Mouse (Mus musculus) lung, embryonic 14.5 days (tissue): ENCODE data around the gene Tomm40l. TPM values are rescaled to one million over a fixed set of nuclear protein-coding genes. Genes with fewer than 3 reads are reported as not detected.
A peak's percentile ranks its signal among the peaks of the same experiment; 100 is the strongest.
"Not testable (repeated sequence)": the region's sequence is repeated elsewhere in the genome, so short reads cannot be mapped to it uniquely, and the experiment has no call there.

Experiments
- ATAC-seq: fragments of 200-750 bp; cut with Nextera tagmentation; 2 replicates; pipeline ENCODE4 v1.8.0; 2017; ENCODE audit warnings: mild to moderate bottlenecking, moderate TSS enrichment, moderate library complexity; ENCODE audit not compliant: insufficient read depth
- DNase-seq: peaks from one replicate; pipeline ENCODE4 v3.0.0-alpha.2; 2015
- H3K27ac ChIP-seq: fragments of 300-500 bp; sonication (generic); 2 replicates; pipeline ENCODE4 v1.5.1; 2014; ENCODE audit warnings: low read depth, mild to moderate bottlenecking, moderate library complexity
- H3K27me3 ChIP-seq: fragments of 300-500 bp; sonication (generic); 2 replicates; pipeline ENCODE4 v1.6.1; 2014; ENCODE audit warnings: low read length, control low read depth; ENCODE audit not compliant: insufficient read depth
- H3K36me3 ChIP-seq: fragments of 300-500 bp; sonication (generic); 2 replicates; pipeline ENCODE4 v1.6.1; 2014; ENCODE audit warnings: control low read depth; ENCODE audit not compliant: insufficient read depth
- H3K4me1 ChIP-seq: fragments of 300-500 bp; sonication (generic); 2 replicates; pipeline ENCODE4 v1.6.1; 2014; ENCODE audit warnings: antibody characterized with exemption, control low read depth; ENCODE audit not compliant: insufficient read depth
- H3K4me2 ChIP-seq: fragments of 300-500 bp; sonication (generic); 2 replicates; pipeline ENCODE4 v1.6.1; 2014; ENCODE audit warnings: mild to moderate bottlenecking
- H3K4me3 ChIP-seq: fragments of 300-500 bp; sonication (generic); 2 replicates; pipeline ENCODE4 v1.5.1; 2014; ENCODE audit warnings: low read depth, low read length
- H3K9ac ChIP-seq: fragments of 300-500 bp; sonication (generic); 2 replicates; pipeline ENCODE4 v1.6.1; 2014
- H3K9me3 ChIP-seq: fragments of 300-500 bp; sonication (generic); 2 replicates; pipeline ENCODE4 v1.6.1; 2016; ENCODE audit warnings: low read depth, low read length, control low read depth
- CTCF ChIP-seq: IDR thresholded peaks from 2 replicates; pipeline ENCODE4 v1.5.1; 2016; ENCODE audit warnings: antibody characterized with exemption, low read depth
- WGBS: fragments of 180-500 bp; shearing (Covaris S2); extraction: QIAGEN DNeasy Blood & Tissue Kit; methylation state at CpG from one replicate; pipeline ENCODE4 v1.1.7; 2014; 5-methylcytosine and 5-hydroxymethylcytosine counted together
- polyA plus RNA-seq: library from polyadenylated mRNA; unstranded; fragments of >200 nt; fragmentation: Nextera tagmentation; extraction: Ambion mirVana; gene quantifications from 2 replicates; pipeline ENCODE4 v1.2.1, GENCODE M21; 2014

Gene Tomm40l
- polyA plus RNA-seq, 1 experiment from 2014 or later = 37.9 TPM

GRCm38 (mm10) chr1:171245353-171245752 is 23.0 kb upstream of the Tomm40l start:
- H3K4me3 ChIP-seq = no peak overlapping the region
- peaks cover 50% of the 10 kb centered on the region for H3K36me3 ChIP-seq
- DNase-seq (no peak), ATAC-seq (no peak)
- no peak for TF ChIP-seq CTCF
- H3K27ac ChIP-seq = no peak overlapping the region
- H3K4me2 ChIP-seq = no peak overlapping the region
- no peaks in the 10 kb centered on the region for H3K9me3 ChIP-seq
- 81% methylated on average over 8 of the region's 8 CpGs for WGBS
- H3K9ac ChIP-seq = no peak overlapping the region
- H3K27me3 ChIP-seq = no peaks in the 10 kb centered on the region
- H3K4me1 ChIP-seq = peaks cover 17% of the 10 kb centered on the region

GRCm38 (mm10) chr1:171241952-171242351 is 19.6 kb upstream of the Tomm40l start:
- not testable (repeated sequence) for ATAC-seq, H3K27ac ChIP-seq, H3K4me2 ChIP-seq, H3K4me1 ChIP-seq, DNase-seq, H3K9ac ChIP-seq, H3K27me3 ChIP-seq, H3K4me3 ChIP-seq, H3K9me3 ChIP-seq
- WGBS = 85% methylated on average over 12 of the region's 12 CpGs
- H3K36me3 ChIP-seq = peaks cover 84% of the 10 kb centered on the region

- ATAC-seq (no peak), DNase-seq (no peak)
- Histone ChIP-seq H3K4me3 (no peak overlapping the region), H3K9ac (no peak overlapping the region), H3K27ac (no peak overlapping the region), H3K4me2 (no peak overlapping the region), H3K27me3 (no peaks in the 10 kb centered on the region), H3K36me3 (peaks cover 94% of the 10 kb centered on the region), H3K9me3 (no peaks in the 10 kb centered on the region), H3K4me1 (no peaks in the 10 kb centered on the region)
- WGBS = 91% methylated on average over 10 of the region's 10 CpGs
- TF ChIP-seq CTCF = no peak
Measured at GRCm38 (mm10) chr1:171240911-171241310, 18.6 kb upstream of the Tomm40l start.

DNA sequence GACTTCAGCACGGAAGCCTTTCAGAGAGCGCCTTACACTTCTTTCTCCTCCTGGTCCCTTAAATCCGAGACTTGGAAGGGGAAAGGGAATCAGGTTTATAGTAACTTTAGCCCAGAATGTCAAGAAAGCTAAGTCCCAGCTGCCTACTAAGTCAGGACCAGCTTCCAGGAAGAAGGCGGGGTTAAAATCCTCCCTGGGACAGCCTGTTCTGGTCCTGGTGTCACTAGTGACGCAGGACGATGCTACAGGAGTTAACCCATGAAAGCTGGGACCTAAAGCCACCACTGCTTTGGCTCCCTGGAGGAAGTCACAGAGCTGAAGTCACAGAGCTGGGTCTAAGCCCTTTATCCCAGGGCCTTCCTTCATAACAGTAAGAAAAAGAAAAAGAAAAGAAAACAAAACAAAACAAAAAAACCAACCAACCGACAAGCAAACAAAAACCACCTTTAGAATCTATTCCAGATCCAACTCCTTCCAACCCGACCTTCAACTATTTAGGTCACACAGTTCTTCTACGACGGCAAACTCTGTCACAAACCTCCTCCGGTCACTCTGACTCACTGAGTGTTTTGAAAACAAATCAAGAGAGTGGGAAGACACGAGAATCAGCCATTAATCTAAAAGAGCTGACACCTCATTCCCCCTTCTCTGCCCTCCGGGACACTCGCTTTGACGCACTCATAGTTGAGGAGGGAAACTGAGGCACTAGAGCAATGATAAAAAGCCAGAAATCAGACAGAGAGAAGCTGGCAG is 17.9 kb upstream of the Tomm40l start:
- 65% methylated on average over 15 of the region's 15 CpGs for WGBS
- H3K4me3 ChIP-seq = no peak overlapping the region
- no peaks in the 10 kb centered on the region for H3K27me3 ChIP-seq
- peak; percentile 23 for DNase-seq
- no peak overlapping the region for H3K9ac ChIP-seq
- H3K27ac ChIP-seq = no peak overlapping the region
- no peak overlapping the region for H3K4me2 ChIP-seq
- peaks cover 98% of the 10 kb centered on the region for H3K36me3 ChIP-seq
- H3K4me1 ChIP-seq = no peaks in the 10 kb centered on the region
- no peak for ATAC-seq
- TF ChIP-seq CTCF = no peak
- no peaks in the 10 kb centered on the region for H3K9me3 ChIP-seq

- peak; percentile 83 for TF ChIP-seq CTCF
- H3K4me1 ChIP-seq = no peaks in the 10 kb centered on the region
- WGBS = 70% methylated on average over 14 of the region's 14 CpGs
- no peak overlapping the region for H3K4me2 ChIP-seq
- no peak overlapping the region for H3K4me3 ChIP-seq
- H3K27me3 ChIP-seq = no peaks in the 10 kb centered on the region
- ATAC-seq (no peak), DNase-seq (peak; percentile 76)
- H3K36me3 ChIP-seq = peaks cover 99% of the 10 kb centered on the region
- no peaks in the 10 kb centered on the region for H3K9me3 ChIP-seq
- no peak overlapping the region for H3K9ac ChIP-seq
- H3K27ac ChIP-seq = no peak overlapping the region
Measured at GRCm38 (mm10) chr1:171238463-171238862, 16.1 kb upstream of the Tomm40l start.

DNA sequence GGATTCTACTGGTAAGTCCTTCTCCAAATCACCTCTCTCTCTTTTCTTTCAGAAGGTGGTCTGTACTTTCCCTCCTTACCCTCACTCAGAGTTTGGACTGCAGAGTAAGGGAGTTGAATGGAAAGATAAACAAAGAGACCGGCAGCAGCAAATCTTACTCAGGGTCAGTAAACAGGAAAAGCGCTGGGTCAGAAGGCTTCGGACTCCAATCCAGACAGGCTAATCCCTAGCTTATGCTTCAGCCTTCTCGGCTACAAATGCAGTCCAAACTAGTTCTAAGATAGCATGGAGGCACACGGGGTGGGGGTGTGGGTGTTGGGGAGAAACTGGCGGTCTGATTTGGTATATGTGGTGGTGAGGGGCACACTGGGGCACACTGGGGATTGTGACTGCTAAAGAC is 15.1 kb upstream of the Tomm40l start:
- Histone ChIP-seq H3K9me3 (no peaks in the 10 kb centered on the region), H3K4me2 (no peak overlapping the region), H3K27ac (no peak overlapping the region), H3K9ac (no peak overlapping the region), H3K27me3 (no peaks in the 10 kb centered on the region), H3K4me1 (no peaks in the 10 kb centered on the region), H3K36me3 (peaks cover 90% of the 10 kb centered on the region), H3K4me3 (no peak overlapping the region)
- no peak for TF ChIP-seq CTCF
- ATAC-seq (no peak), DNase-seq (no peak)
- WGBS = 75% methylated on average over 6 of the region's 6 CpGs

DNA sequence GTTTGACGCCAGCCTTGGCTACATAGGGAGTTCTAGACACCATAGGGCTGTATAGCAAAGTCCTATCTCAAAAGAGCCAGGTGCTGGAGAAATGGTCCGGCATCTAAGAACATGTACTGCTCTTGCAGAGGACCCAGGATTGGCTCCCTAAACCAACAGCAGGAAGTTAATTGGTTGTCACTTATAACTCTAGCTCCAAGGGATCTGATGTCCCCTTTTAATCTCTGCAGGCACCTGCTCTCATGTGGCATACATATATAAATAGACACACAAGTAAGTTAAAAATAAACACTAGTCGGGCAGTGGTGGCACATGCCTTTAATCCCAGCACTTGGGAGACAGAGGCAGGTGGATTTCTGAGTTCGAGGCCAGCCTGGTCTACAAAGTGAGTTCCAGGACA is 13.5 kb upstream of the Tomm40l start:
- no peak for ATAC-seq
- H3K27ac ChIP-seq = no peak overlapping the region
- H3K4me1 ChIP-seq = no peaks in the 10 kb centered on the region
- DNase-seq = no peak
- H3K4me2 ChIP-seq = no peak overlapping the region
- TF ChIP-seq CTCF = no peak
- no peak overlapping the region for H3K4me3 ChIP-seq
- H3K27me3 ChIP-seq = no peaks in the 10 kb centered on the region
- H3K9me3 ChIP-seq = no peaks in the 10 kb centered on the region
- H3K9ac ChIP-seq = no peak overlapping the region
- H3K36me3 ChIP-seq = peaks cover 74% of the 10 kb centered on the region
- 76% methylated on average over 3 of the region's 4 CpGs for WGBS
